ENCODE assay signal across 8 mouse cellular contexts in genomic region chr13:13867922-13868321, GRCm38 (mm10).
DNase-seq lines count a peak whose midpoint lies in the region; ATAC-seq and TF ChIP-seq lines count a peak whose summit lies in the region.

No protein-coding gene starts in this region.

- no peak overlapping the region for H3K9ac ChIP-seq in kidney, embryonic 15.5 days
- H3K9ac ChIP-seq in ES-E14 (ENCODE audit: insufficient read depth, low read depth, low read length, poor library complexity, severe bottlenecking) = no peak overlapping the region
- no peak overlapping the region for H3K9ac ChIP-seq in intestine, postnatal 0 days (ENCODE audit: low read depth, low read length)
- H3K9ac ChIP-seq in neural tube, embryonic 13.5 days = no peak overlapping the region

- no peaks in the 10 kb centered on the region for H3K36me3 ChIP-seq in kidney, embryonic 15.5 days
- no peaks in the 10 kb centered on the region for H3K36me3 ChIP-seq in kidney, adult 2 months (ENCODE audit: control insufficient read depth, insufficient read depth, low read length)
- no peaks in the 10 kb centered on the region for H3K36me3 ChIP-seq in ES-E14 (ENCODE audit: control insufficient read depth, insufficient read depth, low read length, poor library complexity, severe bottlenecking)
- no peaks in the 10 kb centered on the region for H3K36me3 ChIP-seq in intestine, postnatal 0 days (ENCODE audit: control insufficient read depth, insufficient read depth)
- H3K36me3 ChIP-seq in neural tube, embryonic 13.5 days = no peaks in the 10 kb centered on the region

- no peak overlapping the region for H3K27ac ChIP-seq in kidney, embryonic 15.5 days
- H3K27ac ChIP-seq in kidney, adult 2 months (ENCODE audit: insufficient read depth, low read depth, low read length) = no peak overlapping the region
- no peak overlapping the region for H3K27ac ChIP-seq in ES-E14 (ENCODE audit: insufficient read depth, low read depth, low read length, poor library complexity, severe bottlenecking)
- H3K27ac ChIP-seq in intestine, postnatal 0 days (ENCODE audit: low read depth, low read length) = no peak overlapping the region
- no peak overlapping the region for H3K27ac ChIP-seq in neural tube, embryonic 13.5 days (replicated peaks)

- H3K4me1 ChIP-seq in kidney, embryonic 15.5 days = no peaks in the 10 kb centered on the region
- H3K4me1 ChIP-seq in kidney, adult 2 months (ENCODE audit: control insufficient read depth, insufficient read depth, low read length) = no peaks in the 10 kb centered on the region
- H3K4me1 ChIP-seq in ES-E14 (ENCODE audit: control insufficient read depth in 2 of 2, insufficient read depth in 2 of 2, low read length in 2 of 2, poor library complexity in 1 of 2) = no peaks in the 10 kb centered on the region
- H3K4me1 ChIP-seq in intestine, postnatal 0 days (replicated peaks; ENCODE audit: control insufficient read depth, insufficient read depth, low read length) = no peaks in the 10 kb centered on the region
- no peaks in the 10 kb centered on the region for H3K4me1 ChIP-seq in neural tube, embryonic 13.5 days (replicated peaks)

- no peak; the same call in 1 of the 2 replicates for TF ChIP-seq CTCF in kidney, adult 2 months (conservative IDR thresholded peaks at IDR 0.05; ENCODE audit: insufficient read depth, insufficient read length, low read depth, low read length)
- TF ChIP-seq CTCF in intestine, postnatal 0 days (IDR thresholded peaks at IDR 0.05; ENCODE audit: low read depth) = peak; percentile 79

- WGBS in kidney, embryonic 15.5 days = 21% methylated on average over 3 of the region's 3 CpGs
- 12% methylated on average over 3 of the region's 3 CpGs for WGBS in kidney, adult 2 months
- 25% methylated on average over 3 of the region's 3 CpGs for WGBS in intestine, postnatal 0 days
- 18% methylated on average over 3 of the region's 3 CpGs for WGBS in neural tube, embryonic 13.5 days

- no peaks in the 10 kb centered on the region for H3K27me3 ChIP-seq in kidney, embryonic 15.5 days
- no peaks in the 10 kb centered on the region for H3K27me3 ChIP-seq in kidney, adult 2 months (replicated peaks; ENCODE audit: control insufficient read depth, insufficient read depth, low read length)
- H3K27me3 ChIP-seq in intestine, postnatal 0 days (replicated peaks; ENCODE audit: control insufficient read depth, insufficient read depth, low read length) = no peaks in the 10 kb centered on the region
- H3K27me3 ChIP-seq in neural tube, embryonic 13.5 days = no peaks in the 10 kb centered on the region

- H3K9me3 ChIP-seq in kidney, embryonic 15.5 days (replicated peaks) = no peaks in the 10 kb centered on the region
- no peaks in the 10 kb centered on the region for H3K9me3 ChIP-seq in ES-E14 (ENCODE audit: control insufficient read depth, insufficient read depth, low read depth, low read length)
- no peaks in the 10 kb centered on the region for H3K9me3 ChIP-seq in intestine, postnatal 0 days (ENCODE audit: control insufficient read depth)
- H3K9me3 ChIP-seq in neural tube, embryonic 13.5 days = no peaks in the 10 kb centered on the region

- in situ Hi-C loops in ES-E14 (cut with MboI; ENCODE audit: low sequenced_read_pairs in 2 of 2, unreplicated experiment in 2 of 2) = loop anchor here in 1 of 2 experiments (5.0 kb wide), 1 partner anchor 351 kb away; no protein-coding TSS in a partner anchor

- H3K4me2 ChIP-seq in kidney, embryonic 15.5 days = no peak overlapping the region
- H3K4me2 ChIP-seq in intestine, postnatal 0 days (replicated peaks; ENCODE audit: low read depth) = no peak overlapping the region
- H3K4me2 ChIP-seq in neural tube, embryonic 13.5 days = no peak overlapping the region

- no peak for TF ChIP-seq POLR2A in kidney, adult 2 months (IDR thresholded peaks at IDR 0.05; ENCODE audit: low read depth, low read length)

- H3K4me3 ChIP-seq in kidney, embryonic 15.5 days (replicated peaks) = no peak overlapping the region
- no peak overlapping the region for H3K4me3 ChIP-seq in kidney, adult 2 months (ENCODE audit: insufficient read depth, low read depth, low read length)
- H3K4me3 ChIP-seq in ES-E14 (ENCODE audit: insufficient read depth in 1 of 2, low read depth in 1 of 2, low read length in 2 of 2, poor library complexity in 1 of 2, severe bottlenecking in 1 of 2) = no peak overlapping the region
- H3K4me3 ChIP-seq in intestine, postnatal 0 days (ENCODE audit: low read depth, low read length) = no peak overlapping the region
- no peak overlapping the region for H3K4me3 ChIP-seq in neural tube, embryonic 13.5 days

- ATAC-seq in kidney, embryonic 15.5 days (replicated peaks; ENCODE audit: low FRiP score) = 0 out of 2 replicates have a peak, but pooled peaks have one; percentile 71
- ATAC-seq in intestine, postnatal 0 days = no peak
- ATAC-seq in neural tube, embryonic 13.5 days (ENCODE audit: low read depth) = peak; percentile 84

- DNase-seq in kidney, adult 2 months = no peak
- DNase-seq in ES-E14 (ENCODE audit: low read depth, low spot score) = peak; percentile 63
- DNase-seq in embryo, embryonic 11.5 days (ENCODE audit: low read depth, low spot score) = peak; percentile 17
- DNase-seq in ovary, postnatal 14 days (ENCODE audit: low spot score) = no peak
- no peak for DNase-seq in gastrocnemius, adult 8-10 months (ENCODE audit: low spot score in 2 of 2)

TF ChIP-seq in ES-E14, 5 proteins besides CTCF, POLR2A, EP300 and RAD21:
- TF ChIP-seq MAFK (IDR thresholded peaks at IDR 0.05; ENCODE audit: insufficient read depth, low read depth, low read length) = no peak
- peak; percentile 90 for TF ChIP-seq ZC3H11A (IDR thresholded peaks at IDR 0.05; ENCODE audit: borderline replicate concordance, low read depth, low read length)
TF ChIP-seq in ES-E14: peak in this region for 1.

Comparison
In these comparisons a context has a peak if more than half of its experiments do, and no peak if none do; other contexts are left out.
1. DNase-seq: peak in ES-E14 (single experiment) and embryo, embryonic 11.5 days (single experiment); none in kidney, adult 2 months (single experiment), ovary, postnatal 14 days (single experiment) and gastrocnemius, adult 8-10 months (0 of 2).